Mouse (Mus musculus): ENCODE data around the gene Agbl1.

GRCm38 (mm10) chr7:76777237-76777855 is 547.7 kb downstream of the Agbl1 start:
- no peak for TF ChIP-seq CTCF (IDR thresholded peaks at IDR 0.05; ENCODE audit: extremely low read depth, insufficient read length, insufficient replicate concordance, low read depth, low read length)
- TF ChIP-seq POLR2A (IDR thresholded peaks at IDR 0.05; ENCODE audit: low read depth, low read length), result no peak

All from small intestine, adult 2 months (tissue).